Mouse (Mus musculus) embryonic facial prominence, embryonic 10.5 days (tissue): ENCODE measurements at regions not wholly inside any gene's neighbourhood (a gene's known extent, or its start where the extent isn't known, plus 50 kb on each side); places are given as distances from the start of the nearest gene placed in this dataset.
"Not testable (repeated sequence)": the region's sequence is repeated elsewhere in the genome, so short reads cannot be mapped to it uniquely, and the experiment has no call there.

ENCODE experiments used
- DNase-seq: peaks from one replicate; pipeline ENCODE4 v3.0.0-alpha.2; 2017; ENCODE audit warnings: low spot score
- H3K27ac ChIP-seq: fragments of 300-500 bp; sonication (generic); replicated peaks from 2 replicates; pipeline ENCODE4 v1.5.1; 2016; ENCODE audit warnings: mild to moderate bottlenecking
- H3K27me3 ChIP-seq: fragments of 300-500 bp; sonication (generic); replicated peaks from 2 replicates; pipeline ENCODE4 v1.6.1; 2016; ENCODE audit warnings: low read depth, mild to moderate bottlenecking; ENCODE audit not compliant: poor library complexity, severe bottlenecking
- H3K36me3 ChIP-seq: fragments of 300-500 bp; sonication (generic); replicated peaks from 2 replicates; pipeline ENCODE4 v1.6.1; 2016; ENCODE audit warnings: mild to moderate bottlenecking, moderate library complexity
- H3K4me1 ChIP-seq: fragments of 300-500 bp; sonication (generic); 2 replicates; pipeline ENCODE4 v1.6.1; 2016
- H3K4me3 ChIP-seq: fragments of 300-500 bp; sonication (generic); 2 replicates; pipeline ENCODE4 v1.5.1; 2016; ENCODE audit warnings: mild to moderate bottlenecking, moderate library complexity
- H3K9me3 ChIP-seq: fragments of 300-500 bp; sonication (generic); 2 replicates; pipeline ENCODE4 v1.6.1; 2016; ENCODE audit warnings: mild to moderate bottlenecking
- WGBS: fragments of 180-500 bp; shearing (Covaris S2); methylation state at CpG from one replicate; pipeline ENCODE4 v1.1.7; 2016; 5-methylcytosine and 5-hydroxymethylcytosine counted together

DNA sequence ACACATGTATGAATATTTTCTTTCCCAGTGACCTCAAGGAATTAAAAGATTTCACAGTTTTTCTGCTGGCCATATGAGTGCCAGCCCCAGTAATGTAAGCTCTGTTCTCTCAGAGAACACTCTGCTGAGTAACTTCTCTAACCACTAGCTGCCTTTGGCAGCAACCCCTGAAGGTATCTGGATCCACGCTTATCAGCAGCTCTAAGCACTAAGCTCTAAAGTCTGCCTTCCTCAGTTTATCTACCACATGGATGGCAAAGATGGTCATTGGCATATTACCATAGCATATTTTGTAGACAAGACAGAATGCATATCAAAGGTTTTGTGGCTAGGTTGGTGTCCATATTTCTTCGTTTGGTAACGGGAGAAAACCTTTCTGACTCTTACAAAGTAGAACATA, 592.3 kb upstream of the Chrm3 start:
- no peaks in the 10 kb centered on the region for H3K4me1 ChIP-seq
- no peaks in the 10 kb centered on the region for H3K36me3 ChIP-seq
- no peaks in the 10 kb centered on the region for H3K9me3 ChIP-seq
- no peak for DNase-seq
- WGBS: 90% methylated on average over 3 of the region's 3 CpGs
- no peak overlapping the region for H3K4me3 ChIP-seq
- H3K27me3 ChIP-seq: no peaks in the 10 kb centered on the region
- no peak overlapping the region for H3K27ac ChIP-seq

DNA sequence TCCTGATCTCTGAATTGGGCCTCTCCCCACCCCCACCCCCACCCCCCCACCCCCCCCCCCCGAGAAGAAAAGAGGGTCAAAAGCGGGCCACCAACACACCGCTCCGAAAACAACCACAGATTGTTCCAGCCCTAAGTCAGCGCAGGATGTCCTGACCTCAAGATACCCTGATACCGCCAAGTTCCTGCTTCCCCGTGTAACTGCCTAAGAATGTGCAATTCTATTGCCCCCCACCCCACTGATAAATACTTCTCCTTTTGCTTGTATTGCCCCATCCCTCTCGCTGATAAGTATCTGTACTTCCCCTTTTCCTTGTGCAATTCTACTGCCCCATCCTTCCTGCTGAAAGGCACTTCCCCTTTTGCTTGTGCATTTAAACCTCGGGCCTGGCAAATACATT, 590.0 kb upstream of the Chrm3 start:
- H3K27ac ChIP-seq, H3K9me3 ChIP-seq, DNase-seq, H3K36me3 ChIP-seq, H3K4me3 ChIP-seq, H3K4me1 ChIP-seq, H3K27me3 ChIP-seq: not testable (repeated sequence)
- 82% methylated on average over 9 of the region's 9 CpGs for WGBS

DNA sequence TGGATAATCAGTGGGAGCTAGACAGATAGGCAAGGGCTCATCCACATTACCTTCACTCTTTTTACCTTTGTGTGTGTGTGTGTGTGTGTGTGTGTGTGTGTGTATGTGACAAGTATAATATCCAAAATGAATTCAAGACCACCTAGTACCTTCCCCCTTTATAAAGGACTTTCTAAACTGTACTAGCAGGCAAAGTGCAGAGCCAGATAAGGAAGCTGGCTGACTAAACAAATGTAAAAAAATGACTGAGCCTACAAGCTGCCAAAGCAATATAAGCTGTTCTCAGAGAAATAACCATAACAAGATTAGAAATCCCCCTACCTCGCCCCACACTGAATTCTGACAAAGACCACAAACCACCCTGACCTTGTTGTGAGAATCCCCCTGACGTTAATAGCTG, 586.8 kb upstream of the Chrm3 start:
- H3K36me3 ChIP-seq: no peaks in the 10 kb centered on the region
- no peaks in the 10 kb centered on the region for H3K27me3 ChIP-seq
- no peaks in the 10 kb centered on the region for H3K4me1 ChIP-seq
- no peak overlapping the region for H3K27ac ChIP-seq
- no peak overlapping the region for H3K4me3 ChIP-seq
- no peaks in the 10 kb centered on the region for H3K9me3 ChIP-seq
- no peak for DNase-seq
- 83% methylated on average over 2 of the region's 2 CpGs for WGBS

GRCm38 (mm10) chr13:10943877-10944276, 583.2 kb upstream of the Chrm3 start:
- no peak for DNase-seq

DNA sequence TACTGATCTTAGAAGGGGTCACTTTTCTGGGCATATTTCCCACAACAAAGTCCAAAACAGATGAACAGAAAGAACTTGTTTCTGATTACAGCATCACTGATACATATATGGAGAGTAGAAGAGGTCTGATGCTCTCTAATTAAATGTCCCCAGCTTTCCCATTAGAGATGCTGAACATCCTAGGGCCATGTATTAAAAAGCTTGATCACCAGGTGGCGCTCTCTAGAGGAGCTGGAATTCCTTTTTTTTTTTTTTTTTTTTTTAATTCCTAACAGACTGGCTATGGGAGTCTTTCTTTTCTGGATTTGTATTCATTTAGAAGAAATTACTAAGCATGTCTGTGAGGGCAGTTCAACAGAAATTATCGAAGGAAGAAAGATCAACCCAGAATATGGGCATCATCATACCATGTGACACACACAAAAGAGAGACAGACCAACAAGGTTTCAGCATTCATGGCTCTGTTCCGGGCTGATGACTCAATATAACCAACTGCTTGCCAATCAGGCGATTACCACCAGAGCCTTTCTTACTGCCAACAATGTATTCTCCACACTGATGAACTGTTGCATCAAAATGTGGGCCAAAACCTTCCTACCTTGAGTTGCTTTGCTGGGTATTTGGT, 581.5 kb upstream of the Chrm3 start:
- Histone ChIP-seq H3K9me3 (no peaks in the 10 kb centered on the region), H3K27me3 (no peaks in the 10 kb centered on the region), H3K27ac (no peak overlapping the region), H3K4me1 (no peaks in the 10 kb centered on the region), H3K4me3 (no peak overlapping the region), H3K36me3 (no peaks in the 10 kb centered on the region)
- WGBS: 59% methylated on average over 4 of the region's 4 CpGs
- DNase-seq: peak; percentile 9

More at GRCm38 (mm10) chr13:10943877-10944276, 583.2 kb upstream of the Chrm3 start:
- WGBS: 82% methylated on average over 4 of the region's 4 CpGs
- no peaks in the 10 kb centered on the region for H3K4me1 ChIP-seq
- no peaks in the 10 kb centered on the region for H3K9me3 ChIP-seq
- no peaks in the 10 kb centered on the region for H3K27me3 ChIP-seq
- H3K27ac ChIP-seq: no peak overlapping the region
- no peaks in the 10 kb centered on the region for H3K36me3 ChIP-seq
- H3K4me3 ChIP-seq: no peak overlapping the region

GRCm38 (mm10) chr13:10938233-10938632, 577.6 kb upstream of the Chrm3 start:
- DNase-seq: no peak
- no peak overlapping the region for H3K27ac ChIP-seq
- WGBS: 84% methylated on average over 2 of the region's 2 CpGs
- no peaks in the 10 kb centered on the region for H3K9me3 ChIP-seq
- H3K36me3 ChIP-seq: no peaks in the 10 kb centered on the region
- H3K27me3 ChIP-seq: no peaks in the 10 kb centered on the region
- H3K4me3 ChIP-seq: no peak overlapping the region
- H3K4me1 ChIP-seq: no peaks in the 10 kb centered on the region

- 91% methylated on average over 3 of the region's 3 CpGs for WGBS
- Histone ChIP-seq H3K27me3 (no peaks in the 10 kb centered on the region), H3K4me1 (no peaks in the 10 kb centered on the region), H3K4me3 (no peak overlapping the region), H3K9me3 (0 out of 2 replicates have a peak, but pooled peaks cover 3% of the 10 kb centered on the region), H3K27ac (no peak overlapping the region), H3K36me3 (no peaks in the 10 kb centered on the region)
- DNase-seq: no peak
Measured at GRCm38 (mm10) chr13:10930741-10931140, 570.1 kb upstream of the Chrm3 start.

GRCm38 (mm10) chr13:10914377-10914776, 553.7 kb upstream of the Chrm3 start:
- Histone ChIP-seq H3K4me3 (no peak overlapping the region), H3K4me1 (no peaks in the 10 kb centered on the region), H3K27ac (no peak overlapping the region), H3K36me3 (no peaks in the 10 kb centered on the region), H3K9me3 (no peaks in the 10 kb centered on the region), H3K27me3 (no peaks in the 10 kb centered on the region)
- DNase-seq: no peak

GRCm38 (mm10) chr13:10909122-10909751, 548.6 kb upstream of the Chrm3 start:
- Histone ChIP-seq H3K27ac (no peak overlapping the region), H3K4me1 (no peaks in the 10 kb centered on the region), H3K36me3 (no peaks in the 10 kb centered on the region), H3K27me3 (no peaks in the 10 kb centered on the region), H3K4me3 (no peak overlapping the region), H3K9me3 (no peaks in the 10 kb centered on the region)
- 58% methylated on average over 2 of the region's 2 CpGs for WGBS
- no peak for DNase-seq

- H3K9me3 ChIP-seq: 0 out of 2 replicates have a peak, but pooled peaks cover 5% of the 10 kb centered on the region
- no peak overlapping the region for H3K4me3 ChIP-seq
- no peak overlapping the region for H3K27ac ChIP-seq
- no peaks in the 10 kb centered on the region for H3K4me1 ChIP-seq
- no peaks in the 10 kb centered on the region for H3K27me3 ChIP-seq
- H3K36me3 ChIP-seq: no peaks in the 10 kb centered on the region
- no peak for DNase-seq
- 77% methylated on average over 2 of the region's 2 CpGs for WGBS
Measured at GRCm38 (mm10) chr13:10867864-10868263, 507.2 kb upstream of the Chrm3 start.

DNA sequence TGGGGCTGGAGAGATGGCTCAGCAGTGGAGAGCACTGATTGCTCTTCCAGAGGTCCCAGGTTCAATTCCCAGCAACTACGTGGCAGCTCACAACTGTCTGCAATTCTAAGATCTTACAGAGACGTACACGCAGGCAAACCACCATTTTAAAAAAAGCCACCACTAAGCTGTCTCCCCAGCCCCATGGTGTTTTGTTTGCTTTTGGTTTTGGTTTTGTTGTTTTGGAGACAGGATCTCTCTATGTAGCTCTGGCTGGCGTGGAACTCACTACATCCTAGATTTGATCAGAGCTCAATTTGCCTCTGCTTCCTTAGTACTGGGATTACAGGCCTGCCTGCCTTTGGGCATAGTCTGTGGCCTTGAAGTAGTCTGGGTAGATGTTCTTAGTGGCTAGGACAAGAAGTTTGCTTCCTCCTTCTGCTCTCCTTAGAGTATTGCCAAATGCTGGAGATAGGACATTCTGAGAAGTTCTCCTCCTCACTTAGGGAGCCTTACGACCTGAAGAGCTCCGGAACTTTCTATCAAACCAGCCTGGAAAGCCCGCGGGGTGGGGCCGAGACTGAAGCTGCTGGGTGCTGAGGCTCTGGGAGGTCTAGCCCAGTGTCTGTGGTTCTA, 495.4 kb upstream of the Chrm3 start:
- H3K4me1 ChIP-seq, DNase-seq, H3K27me3 ChIP-seq, H3K27ac ChIP-seq, H3K36me3 ChIP-seq, H3K9me3 ChIP-seq, H3K4me3 ChIP-seq: not testable (repeated sequence)
- 91% methylated on average over 9 of the region's 9 CpGs for WGBS

GRCm38 (mm10) chr13:10845212-10845611, 484.6 kb upstream of the Chrm3 start:
- no peak for DNase-seq
- 89% methylated on average over 5 of the region's 5 CpGs for WGBS
- no peaks in the 10 kb centered on the region for H3K27me3 ChIP-seq
- H3K36me3 ChIP-seq: no peaks in the 10 kb centered on the region
- no peaks in the 10 kb centered on the region for H3K4me1 ChIP-seq
- no peak overlapping the region for H3K4me3 ChIP-seq
- H3K27ac ChIP-seq: no peak overlapping the region
- H3K9me3 ChIP-seq: no peaks in the 10 kb centered on the region

DNA sequence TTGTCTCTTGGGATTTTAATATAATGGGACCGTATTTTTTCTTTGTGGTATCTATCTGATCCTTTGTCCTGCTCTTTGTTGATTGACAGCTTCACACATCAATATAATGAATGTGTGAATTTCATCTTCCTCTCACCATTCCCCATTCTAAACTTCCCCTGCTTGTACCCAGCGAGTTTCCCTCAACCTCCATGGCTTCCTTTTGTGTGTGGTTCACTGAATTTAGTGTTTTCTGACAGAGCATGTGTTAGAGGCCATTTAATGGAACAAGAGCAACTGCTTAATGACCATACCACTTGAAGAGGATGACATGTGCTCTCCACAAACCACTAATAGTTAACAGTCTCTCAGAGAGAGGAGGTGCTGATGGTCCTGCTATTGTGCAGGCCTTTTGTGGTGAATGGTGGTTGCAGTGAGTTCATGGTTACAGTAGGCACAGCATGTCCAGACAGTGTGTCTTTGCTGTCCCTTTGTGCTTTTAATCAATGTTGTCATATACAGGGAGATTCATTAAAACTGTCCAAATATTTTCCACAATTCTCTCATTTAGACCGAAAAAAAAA, 438.8 kb upstream of the Chrm3 start:
- no peak overlapping the region for H3K27ac ChIP-seq
- no peaks in the 10 kb centered on the region for H3K27me3 ChIP-seq
- H3K4me1 ChIP-seq: no peaks in the 10 kb centered on the region
- DNase-seq: no peak
- no peak overlapping the region for H3K4me3 ChIP-seq
- H3K9me3 ChIP-seq: no peaks in the 10 kb centered on the region
- H3K36me3 ChIP-seq: no peaks in the 10 kb centered on the region
- WGBS: 75% methylated on average over 3 of the region's 3 CpGs
